Mouse (Mus musculus): Measurements from ENCODE around the gene Adamts4. TPM values are rescaled to one million over a fixed set of nuclear protein-coding genes. Genes with fewer than 3 reads are reported as not detected.

Adamts4 gene
- polyA plus RNA-seq, 1 experiment from 2014 or later = 4.1 TPM

DNA sequence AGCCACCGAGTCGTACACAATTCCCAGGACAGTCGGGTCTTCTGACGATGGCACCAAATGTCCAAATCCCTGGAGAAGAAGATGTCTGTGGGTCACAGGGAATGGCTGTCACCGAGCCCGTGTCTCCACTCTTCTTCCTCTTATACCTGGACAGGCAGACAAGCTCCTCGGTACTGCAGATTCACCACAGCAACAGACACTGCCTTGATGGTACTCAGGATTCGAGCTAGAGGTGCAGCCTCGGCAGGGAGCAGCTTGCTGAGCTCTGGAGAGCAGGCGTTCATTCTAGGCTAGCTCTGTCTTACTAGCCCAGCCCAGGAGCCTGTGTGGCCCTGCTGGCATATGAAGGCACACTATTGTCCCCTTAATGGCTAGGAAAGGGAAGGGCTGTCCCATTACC is 27.5 kb downstream of the Adamts4 start:
- ATAC-seq (ENCODE audit: low FRiP score, low TSS enrichment) (no peak), DNase-seq (no peak)
- Histone ChIP-seq H3K4me3 (replicated peaks; ENCODE audit: low read depth, low read length) (no peak overlapping the region), H3K27me3 (ENCODE audit: control insufficient read depth, insufficient read depth, low read length) (no peaks in the 10 kb centered on the region), H3K4me2 (ENCODE audit: low read length) (no peak overlapping the region), H3K4me1 (ENCODE audit: control insufficient read depth, insufficient read depth, low read length) (peaks cover 7% of the 10 kb centered on the region), H3K9ac (replicated peaks; ENCODE audit: low read length) (no peak overlapping the region), H3K27ac (replicated peaks; ENCODE audit: low read depth, low read length) (no peak overlapping the region), H3K9me3 (ENCODE audit: control insufficient read depth, low read length) (no peaks in the 10 kb centered on the region), H3K36me3 (ENCODE audit: control insufficient read depth, insufficient read depth, low read length) (peaks cover 67% of the 10 kb centered on the region)
- 87% methylated on average over 10 of the region's 10 CpGs for WGBS

- Histone ChIP-seq H3K4me2 (ENCODE audit: low read length) (no peak overlapping the region), H3K9me3 (ENCODE audit: control insufficient read depth, low read length) (no peaks in the 10 kb centered on the region), H3K27me3 (ENCODE audit: control insufficient read depth, insufficient read depth, low read length) (no peaks in the 10 kb centered on the region), H3K36me3 (ENCODE audit: control insufficient read depth, insufficient read depth, low read length) (peaks cover 68% of the 10 kb centered on the region), H3K27ac (replicated peaks; ENCODE audit: low read depth, low read length) (no peak overlapping the region), H3K9ac (replicated peaks; ENCODE audit: low read length) (no peak overlapping the region), H3K4me3 (replicated peaks; ENCODE audit: low read depth, low read length) (no peak overlapping the region), H3K4me1 (ENCODE audit: control insufficient read depth, insufficient read depth, low read length) (peaks cover 7% of the 10 kb centered on the region)
- ATAC-seq (ENCODE audit: low FRiP score, low TSS enrichment) = no peak
- 96% methylated on average over 8 of the region's 8 CpGs for WGBS
- no peak for DNase-seq
Measured at GRCm38 (mm10) chr1:171278436-171278835, 28.2 kb downstream of the Adamts4 start.

GRCm38 (mm10) chr1:171279012-171279705 is 28.9 kb downstream of the Adamts4 start:
- ATAC-seq (ENCODE audit: low FRiP score, low TSS enrichment) = no peak
- H3K4me3 ChIP-seq (replicated peaks; ENCODE audit: low read depth, low read length) = no peak overlapping the region
- no peak overlapping the region for H3K27ac ChIP-seq (replicated peaks; ENCODE audit: low read depth, low read length)
- peak overlapping the region; percentile 85; the same call in 1 of the 2 replicates for H3K4me2 ChIP-seq (ENCODE audit: low read length)
- no peak for DNase-seq
- peaks cover 7% of the 10 kb centered on the region for H3K4me1 ChIP-seq (ENCODE audit: control insufficient read depth, insufficient read depth, low read length)
- peaks cover 66% of the 10 kb centered on the region for H3K36me3 ChIP-seq (ENCODE audit: control insufficient read depth, insufficient read depth, low read length)
- H3K9me3 ChIP-seq (ENCODE audit: control insufficient read depth, low read length) = no peaks in the 10 kb centered on the region
- WGBS = 91% methylated on average over 14 of the region's 14 CpGs
- H3K9ac ChIP-seq (replicated peaks; ENCODE audit: low read length) = no peak overlapping the region
- H3K27me3 ChIP-seq (ENCODE audit: control insufficient read depth, insufficient read depth, low read length) = no peaks in the 10 kb centered on the region

- H3K9me3 ChIP-seq (ENCODE audit: control insufficient read depth, low read length) = no peaks in the 10 kb centered on the region
- DNase-seq (no peak), ATAC-seq (ENCODE audit: low FRiP score, low TSS enrichment) (no peak)
- H3K36me3 ChIP-seq (ENCODE audit: control insufficient read depth, insufficient read depth, low read length) = peaks cover 64% of the 10 kb centered on the region
- H3K27ac ChIP-seq (replicated peaks; ENCODE audit: low read depth, low read length) = no peak overlapping the region
- no peaks in the 10 kb centered on the region for H3K27me3 ChIP-seq (ENCODE audit: control insufficient read depth, insufficient read depth, low read length)
- H3K4me3 ChIP-seq (replicated peaks; ENCODE audit: low read depth, low read length) = peak overlapping the region; percentile 67
- H3K4me2 ChIP-seq (ENCODE audit: low read length) = peak overlapping the region; percentile 85
- 55% methylated on average over 5 of the region's 5 CpGs for WGBS
- peaks cover 7% of the 10 kb centered on the region for H3K4me1 ChIP-seq (ENCODE audit: control insufficient read depth, insufficient read depth, low read length)
- peak overlapping the region; percentile 63; the same call in 1 of the 2 replicates for H3K9ac ChIP-seq (replicated peaks; ENCODE audit: low read length)
Measured at GRCm38 (mm10) chr1:171279721-171280120, 29.5 kb downstream of the Adamts4 start.

GRCm38 (mm10) chr1:171280250-171280915 is 30.2 kb downstream of the Adamts4 start:
- Histone ChIP-seq H3K27me3 (ENCODE audit: control insufficient read depth, insufficient read depth, low read length) (no peaks in the 10 kb centered on the region), H3K4me2 (ENCODE audit: low read length) (peak overlapping the region; percentile 85), H3K36me3 (ENCODE audit: control insufficient read depth, insufficient read depth, low read length) (peaks cover 64% of the 10 kb centered on the region), H3K4me1 (ENCODE audit: control insufficient read depth, insufficient read depth, low read length) (peaks cover 7% of the 10 kb centered on the region), H3K9ac (replicated peaks; ENCODE audit: low read length) (peak overlapping the region; percentile 63), H3K4me3 (replicated peaks; ENCODE audit: low read depth, low read length) (peak overlapping the region; percentile 67), H3K9me3 (ENCODE audit: control insufficient read depth, low read length) (no peaks in the 10 kb centered on the region), H3K27ac (replicated peaks; ENCODE audit: low read depth, low read length) (0 out of 2 replicates have a peak overlapping the region, but pooled peaks have one; percentile 41)
- DNase-seq (no peak), ATAC-seq (ENCODE audit: low FRiP score, low TSS enrichment) (no peak)
- 2% methylated on average over 25 of the region's 25 CpGs for WGBS

- Histone ChIP-seq H3K4me3 (replicated peaks; ENCODE audit: low read depth, low read length) (peak within 1 kb of the TSS; percentile 67), H3K9ac (replicated peaks; ENCODE audit: low read length) (peak within 1 kb of the TSS; percentile 63), H3K36me3 (ENCODE audit: control insufficient read depth, insufficient read depth, low read length) (peaks cover 64% of the 10 kb centered on the region), H3K27me3 (ENCODE audit: control insufficient read depth, insufficient read depth, low read length) (no peaks in the 10 kb centered on the region), H3K4me2 (ENCODE audit: low read length) (peak within 1 kb of the TSS; percentile 85), H3K9me3 (ENCODE audit: control insufficient read depth, low read length) (no peaks in the 10 kb centered on the region), H3K4me1 (ENCODE audit: control insufficient read depth, insufficient read depth, low read length) (peaks cover 7% of the 10 kb centered on the region), H3K27ac (replicated peaks; ENCODE audit: low read depth, low read length) (peak within 1 kb of the TSS; percentile 46)
- peak; percentile 95 for DNase-seq
- peak; percentile 97 for ATAC-seq (ENCODE audit: low FRiP score, low TSS enrichment)
- under 1% methylated on average over 26 of the region's 26 CpGs for WGBS
Measured at GRCm38 (mm10) chr1:171280916-171281527, 30.8 kb downstream of the Adamts4 start, which contains the start of gene Ppox. Gene Ppox, minus strand, starts transcription at chr1:171281186.

GRCm38 (mm10) chr1:171281528-171281923 is 31.3 kb downstream of the Adamts4 start:
- 1% methylated on average over 10 of the region's 10 CpGs for WGBS
- Histone ChIP-seq H3K4me1 (ENCODE audit: control insufficient read depth, insufficient read depth, low read length) (peaks cover 7% of the 10 kb centered on the region), H3K9ac (replicated peaks; ENCODE audit: low read length) (peak overlapping the region; percentile 29; the same call in 1 of the 2 replicates), H3K4me2 (ENCODE audit: low read length) (peak overlapping the region; percentile 57), H3K27me3 (ENCODE audit: control insufficient read depth, insufficient read depth, low read length) (no peaks in the 10 kb centered on the region), H3K9me3 (ENCODE audit: control insufficient read depth, low read length) (no peaks in the 10 kb centered on the region), H3K27ac (replicated peaks; ENCODE audit: low read depth, low read length) (peak overlapping the region; percentile 46), H3K4me3 (replicated peaks; ENCODE audit: low read depth, low read length) (peak overlapping the region; percentile 67), H3K36me3 (ENCODE audit: control insufficient read depth, insufficient read depth, low read length) (peaks cover 63% of the 10 kb centered on the region)
- ATAC-seq (ENCODE audit: low FRiP score, low TSS enrichment) = peak; percentile 39
- peak; percentile 75 for DNase-seq

DNA sequence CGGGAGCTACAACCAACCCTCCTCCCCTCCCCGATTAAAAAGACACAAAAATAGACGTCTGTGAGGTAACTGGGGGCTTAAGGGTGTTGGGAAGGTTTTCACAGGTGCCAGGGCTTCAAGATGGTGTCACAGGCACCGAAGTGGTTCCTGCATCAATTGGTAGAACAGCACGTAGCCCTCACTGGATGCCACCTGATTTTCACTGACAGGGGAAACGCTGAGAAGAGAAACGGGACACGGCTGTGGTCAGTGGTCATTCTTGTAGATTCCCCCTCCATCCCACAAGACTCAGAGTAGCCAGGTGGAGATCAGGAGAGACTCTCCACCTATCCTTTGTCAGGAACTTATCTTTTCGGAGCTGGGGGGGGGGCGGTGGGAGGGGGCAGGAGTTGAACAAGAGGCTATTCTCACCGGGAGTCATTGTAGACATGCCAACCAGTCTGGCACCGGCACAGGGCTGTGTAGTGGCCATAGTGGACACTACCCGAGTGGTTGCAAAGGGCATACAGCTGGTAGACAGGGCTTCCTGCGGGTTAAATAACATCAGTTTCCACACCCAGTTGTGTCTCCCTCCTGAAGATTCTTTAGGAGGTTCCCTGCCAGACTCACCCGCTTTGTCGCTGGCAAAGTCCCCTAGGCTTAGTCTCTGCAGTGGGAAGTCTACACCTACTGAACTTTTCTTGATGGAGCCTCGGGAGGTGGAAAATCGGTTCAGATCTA is 32.0 kb downstream of the Adamts4 start:
- WGBS = 80% methylated on average over 18 of the region's 18 CpGs
- ATAC-seq (ENCODE audit: low FRiP score, low TSS enrichment) (no peak), DNase-seq (no peak)
- H3K9me3 ChIP-seq (ENCODE audit: control insufficient read depth, low read length) = no peaks in the 10 kb centered on the region
- no peak overlapping the region for H3K4me3 ChIP-seq (replicated peaks; ENCODE audit: low read depth, low read length)
- no peak overlapping the region for H3K9ac ChIP-seq (replicated peaks; ENCODE audit: low read length)
- H3K27me3 ChIP-seq (ENCODE audit: control insufficient read depth, insufficient read depth, low read length) = no peaks in the 10 kb centered on the region
- H3K4me1 ChIP-seq (ENCODE audit: control insufficient read depth, insufficient read depth, low read length) = peaks cover 11% of the 10 kb centered on the region
- peaks cover 56% of the 10 kb centered on the region for H3K36me3 ChIP-seq (ENCODE audit: control insufficient read depth, insufficient read depth, low read length)
- no peak overlapping the region for H3K4me2 ChIP-seq (ENCODE audit: low read length)
- no peak overlapping the region for H3K27ac ChIP-seq (replicated peaks; ENCODE audit: low read depth, low read length)

All from midbrain, embryonic 14.5 days (tissue).